Mouse (Mus musculus) spleen, postnatal 14 days (tissue): ENCODE results near the gene Edem2.

ENCODE experiments used
- DNase-seq, 2 experiments: peaks; one replicate each; pipeline ENCODE4 v3.0.0; 2021 to 2022; ENCODE audit warnings: low spot score in 2 of 2

The Edem2 gene

DNA sequence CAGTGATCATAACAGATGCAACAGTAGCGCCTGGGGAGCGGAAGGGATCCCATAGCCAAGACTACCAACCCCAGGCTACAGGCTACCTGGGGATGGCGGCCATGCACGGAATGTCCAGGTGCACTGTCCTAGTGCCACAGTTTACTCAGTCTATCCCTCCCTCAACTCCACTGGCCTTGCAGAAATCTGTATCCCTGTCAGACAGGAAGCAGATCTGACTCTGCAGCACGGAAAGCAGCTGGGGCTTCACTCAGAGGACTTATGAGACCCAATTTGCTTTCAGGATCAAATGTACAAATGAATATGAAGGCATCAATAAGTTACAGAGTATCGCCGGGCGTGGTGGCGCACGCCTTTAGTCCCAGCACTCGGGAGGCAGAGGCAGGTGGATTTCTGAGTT, 41.5 kb downstream of the Edem2 start:
- no peak for DNase-seq

DNA sequence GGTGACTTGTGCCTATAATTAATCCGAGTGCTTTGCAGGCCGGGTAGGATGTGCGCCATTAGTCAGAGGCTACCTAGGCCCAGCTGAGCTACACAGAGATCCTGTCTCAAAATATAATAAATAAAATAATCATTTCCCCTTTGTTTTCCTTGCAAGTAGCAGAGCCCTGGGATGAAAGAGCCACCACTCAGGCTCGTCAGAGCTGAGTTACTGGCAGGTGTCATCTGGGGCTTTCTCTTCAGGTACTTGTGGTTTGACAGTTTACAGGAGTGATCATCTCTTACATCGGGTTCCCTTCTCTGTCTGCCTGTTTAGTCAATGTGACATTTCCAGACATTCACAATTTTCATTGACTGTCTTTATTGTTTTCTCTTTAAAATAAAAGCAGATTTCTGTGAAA, 42.7 kb downstream of the Edem2 start:
- DNase-seq, result no peak

DNA sequence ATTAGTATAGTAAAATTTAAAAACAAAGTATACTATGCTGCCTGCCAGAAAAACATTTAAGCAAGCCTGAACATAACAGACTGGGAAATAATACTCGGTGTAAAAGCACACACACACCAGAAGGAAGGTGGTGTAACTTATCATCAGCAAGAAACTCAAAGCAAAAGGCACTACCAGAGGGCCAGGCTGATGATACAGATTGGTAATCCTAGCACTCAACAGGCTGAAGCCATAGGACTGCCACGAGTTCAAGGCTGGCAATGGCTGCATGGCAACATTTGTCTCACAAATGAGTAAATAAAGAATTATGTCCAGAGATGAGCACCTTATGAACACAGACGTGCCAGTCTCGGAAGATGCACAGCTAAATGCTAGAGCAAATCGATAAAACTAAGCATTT, 45.5 kb downstream of the Edem2 start:
- no peak for DNase-seq

DNA sequence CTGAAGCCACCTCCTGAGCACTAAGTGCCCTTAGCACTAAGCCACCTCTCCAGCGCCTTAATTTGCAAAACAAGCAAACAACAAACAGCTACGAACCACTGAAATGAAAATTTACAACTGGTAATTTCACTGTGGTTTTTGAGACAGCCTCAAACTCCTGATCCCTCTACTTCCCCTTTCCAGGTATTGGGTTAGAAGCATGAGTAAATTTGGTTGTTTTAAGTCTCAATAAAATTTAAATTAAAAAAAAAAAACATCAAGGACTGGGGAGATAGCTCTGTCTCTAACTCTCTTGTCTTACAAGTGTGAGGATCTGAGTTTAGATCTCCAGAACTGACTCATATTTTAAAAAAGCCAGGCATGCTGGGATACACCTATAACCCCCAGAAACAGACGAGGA, 46.1 kb downstream of the Edem2 start:
- DNase-seq, result no peak

DNA sequence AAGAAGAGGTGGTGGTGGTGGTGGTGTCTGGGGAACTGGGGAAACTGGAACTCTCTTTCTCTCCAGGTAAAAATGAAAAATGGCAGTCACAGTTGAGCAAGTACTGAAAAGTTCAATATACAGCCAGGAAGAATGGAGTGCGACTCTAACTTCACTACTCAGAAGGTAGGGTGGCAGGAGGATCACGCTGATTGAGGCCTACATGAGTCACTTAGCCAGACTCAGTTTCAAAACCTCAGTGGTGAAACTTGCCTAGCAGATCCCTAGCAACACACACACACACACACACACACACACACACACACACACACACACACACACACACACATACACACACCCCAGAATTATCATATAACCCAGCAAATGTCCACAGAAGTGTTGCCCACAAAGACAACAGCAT, 47.4 kb downstream of the Edem2 start:
- DNase-seq, result no peak

DNA sequence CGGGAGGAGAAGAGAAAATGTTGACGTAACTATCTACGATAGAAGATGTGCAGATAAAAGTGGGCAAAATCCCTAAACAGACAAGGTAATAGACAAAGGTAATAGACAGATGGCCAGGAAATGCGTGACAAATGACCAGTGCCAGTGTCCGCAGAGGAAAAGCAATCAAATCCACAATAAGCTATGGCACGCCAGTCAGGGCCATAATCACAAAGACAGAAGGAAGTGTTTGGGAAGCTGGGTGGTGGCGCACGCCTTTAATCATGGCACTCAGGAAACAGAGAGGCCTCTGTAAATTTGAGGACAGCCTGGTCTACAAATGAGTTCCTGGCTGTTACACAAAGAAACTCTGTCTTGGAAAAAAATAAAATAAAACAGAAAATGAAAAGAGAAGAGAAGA, 48.1 kb downstream of the Edem2 start:
- DNase-seq, result no peak

DNA sequence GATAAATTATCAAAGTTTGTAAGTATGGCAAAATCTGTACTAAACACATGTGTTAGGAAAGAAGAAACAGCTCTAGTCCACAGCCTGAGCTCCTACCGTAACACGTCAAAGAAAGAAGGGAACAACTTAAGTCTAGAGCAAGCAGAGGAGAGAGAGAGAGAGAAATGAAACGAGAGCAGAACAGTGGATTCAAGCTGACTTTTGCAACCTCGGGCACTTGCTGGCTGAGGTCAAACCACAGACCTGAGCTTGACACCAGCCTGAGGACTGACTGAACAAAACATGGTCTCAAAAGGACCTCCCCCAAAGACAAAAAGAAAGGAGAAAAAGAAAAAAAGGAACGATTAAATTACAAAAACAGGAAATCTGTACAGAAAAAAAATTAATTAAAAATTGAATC, 48.7 kb downstream of the Edem2 start:
- DNase-seq, result no peak

DNA sequence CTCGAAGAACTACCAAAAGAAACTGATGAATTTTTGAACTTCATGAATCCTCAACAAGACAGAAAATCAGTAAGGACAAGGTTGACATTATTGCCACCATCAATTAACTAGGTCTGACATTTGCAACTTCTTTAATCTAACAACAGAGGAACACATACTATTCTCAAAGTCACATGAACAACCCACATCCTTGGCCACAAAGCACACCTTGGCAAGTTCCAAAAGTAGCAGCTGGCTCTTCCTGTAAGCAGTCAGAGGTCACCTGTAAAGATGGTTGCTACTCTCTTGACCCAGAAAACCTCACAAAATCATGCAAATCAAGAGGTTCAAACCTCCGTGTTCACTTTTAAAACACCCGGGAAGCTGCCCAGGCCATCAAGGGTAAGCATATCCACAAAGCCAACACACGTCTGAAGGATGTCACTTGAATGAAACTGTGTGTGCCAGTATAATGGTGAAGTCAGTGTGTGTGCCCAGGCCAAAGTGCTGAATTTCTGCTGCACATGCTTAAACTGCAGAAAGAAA, 49.6 kb downstream of the Edem2 start:
- no peak for DNase-seq

DNA sequence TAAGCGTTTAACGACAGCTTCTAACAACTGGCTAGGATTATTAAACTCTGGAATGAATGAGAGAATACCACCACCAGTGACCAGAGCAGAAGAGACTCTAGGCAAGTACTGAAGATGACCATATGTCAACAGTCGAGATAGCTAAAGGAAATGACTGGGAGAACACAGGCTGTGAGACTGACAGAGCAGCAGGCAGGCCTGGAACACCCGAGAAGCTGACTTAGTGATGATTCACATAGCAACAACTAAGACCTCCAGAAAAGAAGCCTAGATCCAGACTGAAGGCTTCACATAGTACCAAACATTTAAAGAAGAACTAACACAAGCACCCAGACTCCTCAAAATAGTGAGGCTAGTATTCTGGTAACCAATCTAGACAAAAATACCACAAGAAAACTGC, 54.2 kb downstream of the Edem2 start:
- DNase-seq, result no peak

DNA sequence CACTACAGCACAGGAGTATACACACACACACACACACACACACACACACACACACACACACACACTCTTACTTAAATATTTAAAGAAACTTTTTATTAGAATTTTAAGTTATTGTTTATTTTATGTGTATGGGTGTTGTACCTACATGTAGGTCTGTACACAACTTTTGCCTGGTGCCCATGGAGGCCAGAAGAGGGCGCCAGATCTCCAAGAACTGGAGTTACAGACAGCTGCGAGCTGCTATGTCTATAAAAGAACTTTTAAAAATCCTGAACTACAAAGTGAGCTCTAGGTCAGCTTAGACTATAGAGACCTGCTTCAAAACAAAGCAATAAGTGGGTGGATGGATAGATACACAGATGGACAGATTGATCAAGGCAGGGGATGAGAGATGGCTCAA, 55.7 kb downstream of the Edem2 start:
- peak; percentile 42 to 65 for DNase-seq

DNA sequence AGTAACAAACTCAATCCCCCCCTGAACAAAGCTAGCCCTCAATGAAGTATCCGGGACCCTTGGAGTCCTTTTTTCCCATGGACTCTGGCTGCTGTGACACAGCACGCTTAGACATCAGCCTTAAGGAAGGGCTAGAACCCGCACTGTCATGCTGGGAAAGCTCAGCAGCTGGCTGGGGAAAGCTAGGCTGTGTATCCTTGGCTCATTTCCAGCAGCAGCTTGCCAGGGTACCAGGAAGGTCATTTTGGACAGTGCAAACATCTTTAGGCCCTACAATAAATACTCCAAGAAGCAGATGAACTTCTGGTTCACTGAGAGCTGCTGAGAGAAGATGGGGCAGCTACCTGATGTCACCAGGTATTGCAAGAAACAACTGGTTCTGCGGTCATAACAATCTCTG, 58.0 kb downstream of the Edem2 start:
- no peak for DNase-seq

DNA sequence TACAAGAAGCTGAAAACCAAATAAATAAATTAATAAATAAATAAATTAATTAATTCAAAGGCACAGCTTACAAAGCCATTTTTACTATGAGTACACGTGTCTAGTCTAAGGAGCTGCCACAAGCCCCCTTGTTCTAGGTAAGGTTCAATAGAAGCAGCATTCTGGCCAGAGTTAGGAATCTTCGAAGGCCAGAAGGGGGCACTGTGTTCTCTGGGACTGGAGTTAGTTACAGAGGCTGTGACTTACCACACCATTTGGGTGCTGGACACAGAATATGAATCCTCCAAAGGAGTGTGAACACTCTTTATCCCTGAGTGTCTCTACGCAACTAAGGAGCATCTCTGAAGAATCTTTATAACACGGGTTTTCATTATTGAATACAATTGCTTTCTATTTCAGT, 60.8 kb downstream of the Edem2 start:
- peak in 1 of 2 experiments; percentile 33 for DNase-seq

DNA sequence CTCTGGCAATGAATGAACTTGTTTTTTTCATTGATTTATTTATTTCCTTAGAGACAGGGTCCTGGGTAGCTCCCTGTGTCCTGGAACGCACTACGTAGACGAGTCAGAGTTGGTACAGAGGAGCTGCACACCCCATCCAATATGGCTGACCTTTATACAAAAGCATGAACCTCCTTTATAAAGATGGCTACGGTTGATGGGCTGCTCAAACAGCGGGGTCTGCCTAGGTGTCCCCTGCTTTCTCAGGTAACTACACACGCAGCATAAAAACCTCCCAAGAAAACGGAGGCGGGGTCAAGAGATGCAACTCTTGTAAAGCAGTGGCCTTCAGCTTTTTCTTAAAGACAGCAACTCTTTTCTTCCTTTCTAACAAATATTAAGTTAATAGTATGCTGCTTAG, 61.4 kb downstream of the Edem2 start:
- DNase-seq, result no peak

DNA sequence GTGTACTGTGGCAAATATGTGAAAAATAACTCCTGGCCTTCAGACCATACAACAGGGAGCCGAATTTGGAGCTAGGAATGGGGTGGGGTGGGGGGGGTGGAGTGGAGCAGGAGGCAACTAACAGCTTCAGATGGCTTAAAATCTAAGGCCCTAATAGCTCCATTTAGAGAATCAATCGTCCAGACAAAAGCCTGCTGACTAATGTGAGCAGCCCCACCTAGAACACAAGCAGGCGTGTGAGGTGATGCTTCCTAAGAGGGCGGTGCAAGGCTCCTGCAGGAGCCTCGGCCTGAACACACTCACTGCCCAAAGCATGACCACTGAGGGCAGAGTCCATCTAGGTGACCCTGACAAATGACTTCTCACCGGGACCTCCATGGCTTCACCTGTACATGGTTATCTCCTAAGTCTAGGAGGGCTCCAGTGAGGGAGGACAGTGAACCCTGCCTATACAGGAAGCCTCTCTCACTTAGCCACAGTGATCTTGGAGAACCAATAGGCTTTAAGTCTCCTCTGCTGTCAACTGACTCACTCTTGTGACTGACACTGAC, 65.3 kb downstream of the Edem2 start:
- no peak for DNase-seq

DNA sequence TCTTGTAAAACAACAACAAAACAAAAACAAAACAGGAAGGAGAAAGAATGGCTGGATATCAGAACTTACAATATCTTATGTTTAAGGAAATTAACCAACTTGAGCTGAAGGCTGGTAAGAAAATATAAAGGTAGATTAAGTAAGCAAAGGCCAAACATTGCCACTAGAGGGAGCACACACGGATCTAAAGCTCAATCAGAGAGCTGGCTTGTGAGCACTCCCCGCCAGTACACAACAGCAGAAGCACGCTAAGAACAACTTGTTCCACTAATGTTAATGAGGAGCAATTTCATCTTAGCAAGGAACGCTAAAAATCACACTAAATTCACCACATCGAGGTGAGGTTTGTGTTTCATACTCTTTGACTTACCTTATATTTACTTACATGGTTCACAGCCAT, 66.2 kb downstream of the Edem2 start:
- DNase-seq, result peak in 1 of 2 experiments; percentile 26

DNA sequence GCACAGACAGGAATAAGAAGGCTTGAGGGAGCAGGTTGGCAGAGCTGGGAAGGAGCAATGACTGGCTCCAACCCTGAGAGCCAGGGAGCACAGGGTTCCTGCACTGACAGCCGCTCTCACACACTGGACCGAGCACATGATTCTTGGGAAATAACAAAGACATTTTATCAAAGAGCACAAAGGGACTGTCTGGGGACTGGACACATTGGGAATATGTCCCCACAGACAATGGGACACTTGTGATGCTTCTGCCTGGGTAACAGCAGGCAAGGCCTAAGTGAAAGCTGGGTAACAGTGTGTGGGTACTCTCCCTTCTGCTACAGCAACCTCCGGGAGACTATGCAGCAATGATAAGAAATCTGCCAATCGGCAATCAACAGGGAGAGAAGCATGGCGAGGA, 66.9 kb downstream of the Edem2 start:
- no peak for DNase-seq

DNA sequence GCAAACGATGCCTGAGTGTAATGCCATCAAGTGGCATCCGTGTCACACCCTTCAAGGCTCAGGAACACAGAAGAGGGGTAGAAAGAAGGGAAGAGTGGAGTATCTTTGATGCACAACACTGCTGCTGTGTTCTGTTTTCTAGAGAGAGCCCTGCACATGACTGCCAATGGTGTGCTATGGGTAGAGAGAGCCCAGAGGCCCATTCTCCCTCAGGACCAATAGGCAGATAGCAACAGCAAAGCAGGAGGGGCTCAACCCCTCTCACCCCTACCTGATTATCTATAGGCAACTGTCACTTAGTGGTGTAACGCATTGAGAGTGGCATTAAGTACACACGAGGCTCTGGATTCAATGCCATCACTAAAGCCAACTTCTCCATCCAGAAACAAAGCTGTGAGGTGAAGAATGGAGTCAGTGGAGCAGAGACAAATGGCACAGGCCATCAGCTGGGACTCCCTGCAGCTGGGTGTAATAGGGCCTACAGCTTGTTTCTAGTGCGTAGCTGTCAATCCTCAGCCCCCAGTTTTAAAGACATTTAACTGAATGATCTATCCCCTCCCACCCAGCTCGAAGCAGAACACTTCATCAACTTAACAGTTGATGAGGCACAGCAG, 73.4 kb downstream of the Edem2 start:
- DNase-seq, result no peak

DNA sequence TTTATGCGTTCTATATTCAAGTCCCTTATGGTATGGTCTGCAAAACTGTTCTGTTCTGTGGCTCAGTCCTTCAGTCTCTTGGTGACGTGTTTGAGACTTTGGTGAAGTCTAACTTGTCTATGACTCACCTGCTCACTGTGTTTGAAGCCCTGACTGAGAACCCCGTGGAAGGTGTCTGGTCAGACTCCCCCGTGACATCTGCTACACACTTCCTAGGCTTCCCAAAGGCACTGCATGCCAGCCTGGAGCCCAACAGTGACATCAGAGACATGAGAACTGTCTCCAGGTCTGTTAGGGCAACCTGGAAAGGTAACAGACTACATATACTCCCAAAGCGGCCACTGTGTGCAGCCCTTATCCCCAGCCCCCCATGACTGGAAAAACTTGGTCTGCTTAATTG, 76.7 kb downstream of the Edem2 start:
- DNase-seq, result no peak
